Mouse (Mus musculus): ENCODE measurements at regions not wholly inside any gene's neighbourhood (a gene's known extent, or its start where the extent isn't known, plus 50 kb on each side); places are given as distances from the start of the nearest gene placed in this dataset.

DNA sequence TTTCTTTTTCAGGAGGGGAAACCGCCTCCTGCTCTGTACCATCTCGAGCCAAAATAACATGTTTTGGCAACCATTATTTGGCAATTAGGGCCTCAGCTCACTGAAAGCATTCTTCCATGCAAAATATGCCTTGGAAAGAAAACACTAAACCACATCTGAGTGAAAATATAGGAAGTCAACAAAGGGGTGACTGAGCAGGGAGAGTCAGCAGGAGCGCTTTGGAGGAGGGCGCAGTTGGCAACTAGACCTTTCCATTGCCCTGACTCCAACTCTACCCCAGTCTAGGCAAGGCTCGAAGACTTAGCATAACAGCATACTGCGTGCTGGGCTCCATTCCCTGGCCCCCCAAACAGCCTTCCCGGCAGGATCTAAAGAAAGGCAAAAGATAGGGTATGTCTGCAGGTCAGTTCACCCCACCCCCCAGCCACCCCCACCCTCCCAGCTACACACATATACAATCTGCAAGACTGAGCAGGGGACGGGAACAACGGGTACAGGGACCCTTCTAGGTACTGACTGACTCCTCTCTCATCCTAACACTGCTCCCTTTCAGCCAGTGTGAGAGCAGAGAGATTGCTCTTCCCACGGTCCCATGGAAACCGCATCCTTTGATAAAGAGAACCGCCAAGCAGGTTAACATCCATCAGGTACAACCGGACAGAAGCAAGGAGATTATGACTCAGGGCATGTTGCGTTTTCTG lies 163.5 kb upstream of the Lef1 start:
- TF ChIP-seq CTCF (IDR thresholded peaks at IDR 0.05; ENCODE audit: borderline replicate concordance, insufficient read depth, low read length) (no peak), POLR2A (IDR thresholded peaks at IDR 0.05; ENCODE audit: low read depth, low read length) (no peak)

Measured in embryonic fibroblast, embryonic 13.5 days (primary cell).